Mouse (Mus musculus): Measurements from ENCODE around the gene Zbtb7b.

The Zbtb7b gene

GRCm38 (mm10) chr3:89337062-89337720 lies 57.4 kb downstream of the Zbtb7b start:
- no peak for ATAC-seq (ENCODE audit: low TSS enrichment)

DNA sequence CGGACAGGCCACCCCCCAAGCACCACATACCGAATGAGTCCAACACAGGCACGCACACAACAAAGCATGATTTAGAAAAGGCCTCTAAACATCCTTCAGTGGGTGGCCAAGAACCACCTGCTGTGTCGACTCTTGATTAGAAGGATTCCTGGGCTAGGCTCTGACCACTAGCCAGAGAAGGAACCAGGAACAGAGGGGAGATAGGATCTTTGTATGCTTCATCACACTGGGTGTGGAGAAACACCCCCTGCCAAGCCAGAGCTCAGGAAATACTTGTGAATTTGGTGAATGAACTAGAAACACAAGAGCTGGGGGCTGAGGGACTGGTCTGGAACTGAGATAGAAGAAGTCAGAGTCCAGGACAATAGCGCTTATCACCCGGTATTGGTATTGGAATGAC lies 58.0 kb downstream of the Zbtb7b start:
- ATAC-seq (ENCODE audit: low TSS enrichment) = no peak

DNA sequence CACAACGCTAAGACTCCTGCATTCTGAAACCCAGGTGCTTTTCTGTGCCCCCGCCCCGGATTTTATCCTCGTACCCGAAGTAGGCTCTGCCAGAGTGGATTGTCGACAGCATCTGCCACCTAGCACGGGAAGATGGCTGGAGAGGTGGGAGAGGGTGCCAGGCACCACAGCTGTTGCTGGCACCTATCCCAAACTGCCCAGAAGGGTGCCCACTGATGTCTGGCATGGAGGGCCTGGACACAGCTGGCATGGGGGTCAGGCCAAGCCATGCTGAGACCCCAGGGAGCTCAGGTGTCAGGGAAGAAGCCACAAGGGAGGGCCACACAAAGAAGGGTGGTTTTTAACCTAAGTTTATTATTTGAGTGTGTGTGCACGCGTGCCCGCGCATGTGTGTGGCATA lies 61.5 kb downstream of the Zbtb7b start:
- no peak for ATAC-seq (ENCODE audit: low TSS enrichment)

DNA sequence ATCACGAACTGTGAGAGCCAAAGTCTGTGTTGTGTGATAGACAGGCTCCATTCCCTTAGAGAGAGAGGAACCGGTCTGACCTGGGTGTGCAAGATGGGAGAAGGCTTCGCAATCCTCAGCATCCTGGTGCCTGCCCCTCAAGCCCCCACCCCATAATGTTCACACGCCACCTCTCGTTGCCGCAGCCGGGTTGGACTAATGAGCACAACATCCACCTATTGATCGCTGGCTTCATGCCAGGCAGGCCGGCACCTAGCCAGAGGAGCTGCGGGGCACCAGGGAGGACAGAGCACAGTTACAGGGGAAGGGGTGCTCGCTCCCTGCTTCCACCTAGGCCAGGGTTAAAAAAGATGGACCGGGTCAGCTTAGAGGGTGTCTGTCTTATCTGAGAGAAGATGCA lies 62.1 kb downstream of the Zbtb7b start:
- no peak for ATAC-seq (ENCODE audit: low TSS enrichment)

- no peak for ATAC-seq (ENCODE audit: low TSS enrichment)
These were observed 62.6 kb downstream of the Zbtb7b start for GRCm38 (mm10) chr3:89332013-89332412.

DNA sequence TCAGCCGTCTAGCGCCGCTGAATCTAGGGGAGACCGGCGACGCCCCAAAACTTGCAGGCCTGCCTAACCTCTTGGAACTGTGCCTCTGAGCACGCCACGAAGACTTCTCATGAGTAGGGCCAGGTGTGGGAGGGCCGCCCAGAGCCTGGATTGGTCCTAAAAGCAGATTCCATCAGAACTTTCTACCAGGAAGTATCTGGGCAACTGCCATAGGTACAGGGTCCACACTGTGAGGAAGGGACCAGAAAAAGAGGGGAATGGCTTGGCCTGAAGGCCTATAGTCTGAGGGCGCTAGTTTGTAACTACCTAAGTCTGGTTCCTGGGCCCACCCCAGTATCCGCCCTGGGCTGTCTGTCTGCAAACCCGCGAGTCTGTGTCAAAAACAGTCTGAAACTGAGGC lies 63.0 kb downstream of the Zbtb7b start:
- ATAC-seq (ENCODE audit: low TSS enrichment) = no peak

- no peak for ATAC-seq (ENCODE audit: low TSS enrichment)
These were observed 63.6 kb downstream of the Zbtb7b start for GRCm38 (mm10) chr3:89330948-89331347.

DNA sequence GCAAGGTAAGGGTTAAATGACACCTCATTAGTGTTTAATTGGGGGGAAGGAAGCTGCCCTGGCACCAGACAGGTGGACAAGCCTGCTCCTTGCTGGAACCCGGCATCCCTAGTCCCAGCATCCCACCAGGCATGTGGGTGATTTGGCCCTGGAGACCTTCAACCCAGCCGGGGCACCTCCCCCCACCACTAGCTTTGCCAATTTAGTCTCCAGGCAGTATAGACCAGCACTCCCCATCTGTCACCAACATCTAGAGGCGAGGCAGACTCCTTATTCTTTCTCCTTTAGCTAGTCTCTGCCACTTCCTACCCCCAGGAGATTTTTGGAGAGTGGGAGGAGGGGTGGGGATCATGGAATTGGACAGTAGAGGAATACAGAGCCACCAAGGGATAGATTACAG lies 64.2 kb downstream of the Zbtb7b start:
- no peak for ATAC-seq (ENCODE audit: low TSS enrichment)

DNA sequence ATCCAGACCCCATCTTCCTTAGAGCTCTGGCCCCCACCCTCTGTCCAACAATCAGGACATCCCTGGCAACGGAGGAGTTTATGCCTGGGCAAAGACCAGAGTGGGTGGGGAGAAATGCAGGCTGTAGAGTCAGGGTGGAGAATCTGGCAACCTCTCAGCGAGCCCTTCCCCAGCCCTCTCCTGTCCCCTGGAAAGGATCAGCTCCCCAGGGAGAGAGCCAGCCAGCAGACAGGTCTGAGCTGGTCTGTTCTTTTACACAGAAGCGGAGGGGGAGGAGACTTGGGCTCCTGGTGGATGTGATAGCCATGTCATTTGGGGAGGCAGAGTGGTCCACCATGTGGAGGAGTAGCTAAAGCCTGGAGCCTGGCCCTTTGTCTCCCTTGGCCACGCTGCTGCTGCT lies 66.0 kb downstream of the Zbtb7b start:
- no peak for ATAC-seq (ENCODE audit: low TSS enrichment)
